8 mouse cellular contexts compared by ENCODE assay signal in genomic region chr1:37272464-37272863, GRCm38 (mm10). TPM values are rescaled to one million over a fixed set of nuclear protein-coding genes. Genes with fewer than 3 reads are reported as not detected.
DNase-seq lines count a peak whose midpoint lies in the region; ATAC-seq and TF ChIP-seq lines count a peak whose summit lies in the region.

No protein-coding gene starts in this region.

- 5% methylated on average over 7 of the region's 7 CpGs for WGBS in midbrain, embryonic 16.5 days
- 2% methylated on average over 7 of the region's 7 CpGs for WGBS in stomach, postnatal 0 days

- H3K27ac ChIP-seq in midbrain, embryonic 16.5 days (ENCODE audit: low read length): no peak overlapping the region
- H3K27ac ChIP-seq in stomach, postnatal 0 days (replicated peaks): no peak overlapping the region

- no peak overlapping the region for H3K4me3 ChIP-seq in midbrain, embryonic 16.5 days (ENCODE audit: low read depth, low read length)
- no peak overlapping the region for H3K4me3 ChIP-seq in stomach, postnatal 0 days (ENCODE audit: low read depth, low read length)

- intact Hi-C loops in left cerebral cortex, postnatal 25 days (cut with DNase I): loop anchor here (2.0 kb wide), 2 partner anchors 128 to 364 kb away; no protein-coding TSS in a partner anchor

- no peaks in the 10 kb centered on the region for H3K9me3 ChIP-seq in midbrain, embryonic 16.5 days (replicated peaks; ENCODE audit: control insufficient read depth, low read length, poor library complexity, severe bottlenecking)
- no peaks in the 10 kb centered on the region for H3K9me3 ChIP-seq in stomach, postnatal 0 days (ENCODE audit: control insufficient read depth, low read length)

- DNase-seq in 3T3-L1 (ENCODE audit: low read depth, low spot score): peak; percentile 82
- DNase-seq in Muller cell, postnatal 12 days (ENCODE audit: inconsistent ontology term): peak; percentile 51
- DNase-seq in cerebellum, adult 8-10 months: peak; percentile 67
- DNase-seq in frontal cortex, postnatal 25 days (ENCODE audit: low spot score in 2 of 2): peak; percentile 44 to 59
- DNase-seq in left cerebral cortex, postnatal 25 days (ENCODE audit: low spot score in 2 of 2): peak; percentile 71 to 79
- DNase-seq in stomach, postnatal 0 days (ENCODE audit: low spot score): peak; percentile 58

- no peaks in the 10 kb centered on the region for H3K36me3 ChIP-seq in midbrain, embryonic 16.5 days (ENCODE audit: control insufficient read depth, insufficient read depth, low read length)
- no peaks in the 10 kb centered on the region for H3K36me3 ChIP-seq in stomach, postnatal 0 days (ENCODE audit: control insufficient read depth, insufficient read depth, low read length)

- peak; percentile 69 for ATAC-seq in inflammation-experienced regulatory T-cells, adult 6 months
- peak; percentile 32 for ATAC-seq in midbrain, embryonic 16.5 days
- ATAC-seq in stomach, postnatal 0 days (ENCODE audit: low FRiP score, low TSS enrichment): peak; percentile 51; the same call in 1 of the 2 replicates

- TF ChIP-seq EP300 in stomach, postnatal 0 days (optimal IDR thresholded peaks at IDR 0.05): no peak

- H3K27me3 ChIP-seq in midbrain, embryonic 16.5 days (ENCODE audit: control insufficient read depth, insufficient read depth, low read depth, low read length): no peaks in the 10 kb centered on the region
- no peaks in the 10 kb centered on the region for H3K27me3 ChIP-seq in stomach, postnatal 0 days (ENCODE audit: control insufficient read depth, insufficient read depth, low read length)

- H3K4me1 ChIP-seq in midbrain, embryonic 16.5 days (ENCODE audit: control insufficient read depth, insufficient read depth, low read length): no peaks in the 10 kb centered on the region
- no peaks in the 10 kb centered on the region for H3K4me1 ChIP-seq in stomach, postnatal 0 days (replicated peaks; ENCODE audit: control insufficient read depth, insufficient read depth)

- H3K9ac ChIP-seq in midbrain, embryonic 16.5 days (ENCODE audit: low read depth, low read length): no peak overlapping the region
- no peak overlapping the region for H3K9ac ChIP-seq in stomach, postnatal 0 days (ENCODE audit: low read length)

- TF ChIP-seq CTCF in stomach, postnatal 0 days (IDR thresholded peaks at IDR 0.05; ENCODE audit: low read depth): peak; percentile 97

- no peak overlapping the region for H3K4me2 ChIP-seq in midbrain, embryonic 16.5 days (ENCODE audit: low read length)
- H3K4me2 ChIP-seq in stomach, postnatal 0 days (replicated peaks; ENCODE audit: low read depth): no peak overlapping the region

RNA-seq across cellular contexts. Expression of gene Inpp4a, which starts 27.2 kb away (rescaled TPM):
- polyA plus RNA-seq in inflammation-experienced regulatory T-cells, adult 6 months (2017; shearing (Covaris generic)): 10 to 100 TPM; 42.2 to 85.5 (median 76.1) TPM
- 100 to 1,000 TPM; 195 to 196 TPM for total RNA-seq in left cerebral cortex, postnatal 25 days (2021)
- 78.9 and 79.9 TPM in 2 replicates for polyA plus RNA-seq in midbrain, embryonic 16.5 days (2015; fragmentation: Nextera tagmentation; extraction: Ambion mirVana)
- 10.6 and 12.0 TPM in 2 replicates for polyA plus RNA-seq in stomach, postnatal 0 days (2015; fragmentation: Nextera tagmentation; extraction: Ambion mirVana)

RNA-seq across cellular contexts. Expression of gene Cnga3, which starts 58.2 kb away (rescaled TPM):
- polyA plus RNA-seq in inflammation-experienced regulatory T-cells, adult 6 months (2017; shearing (Covaris generic)): not detected
- total RNA-seq in left cerebral cortex, postnatal 25 days (2021): not detected
- 0.38 and 0.62 TPM in 2 replicates for polyA plus RNA-seq in midbrain, embryonic 16.5 days (2015; fragmentation: Nextera tagmentation; extraction: Ambion mirVana)
- polyA plus RNA-seq in stomach, postnatal 0 days (2015; fragmentation: Nextera tagmentation; extraction: Ambion mirVana): 0.85 and 1.2 TPM in 2 replicates
